Mouse (Mus musculus): ENCODE data around the gene Slc19a3. TPM values are rescaled to one million over a fixed set of nuclear protein-coding genes. Genes with fewer than 3 reads are reported as not detected.

Gene Slc19a3
- total and polyA plus RNA-seq, 3 experiments: not detected

DNA sequence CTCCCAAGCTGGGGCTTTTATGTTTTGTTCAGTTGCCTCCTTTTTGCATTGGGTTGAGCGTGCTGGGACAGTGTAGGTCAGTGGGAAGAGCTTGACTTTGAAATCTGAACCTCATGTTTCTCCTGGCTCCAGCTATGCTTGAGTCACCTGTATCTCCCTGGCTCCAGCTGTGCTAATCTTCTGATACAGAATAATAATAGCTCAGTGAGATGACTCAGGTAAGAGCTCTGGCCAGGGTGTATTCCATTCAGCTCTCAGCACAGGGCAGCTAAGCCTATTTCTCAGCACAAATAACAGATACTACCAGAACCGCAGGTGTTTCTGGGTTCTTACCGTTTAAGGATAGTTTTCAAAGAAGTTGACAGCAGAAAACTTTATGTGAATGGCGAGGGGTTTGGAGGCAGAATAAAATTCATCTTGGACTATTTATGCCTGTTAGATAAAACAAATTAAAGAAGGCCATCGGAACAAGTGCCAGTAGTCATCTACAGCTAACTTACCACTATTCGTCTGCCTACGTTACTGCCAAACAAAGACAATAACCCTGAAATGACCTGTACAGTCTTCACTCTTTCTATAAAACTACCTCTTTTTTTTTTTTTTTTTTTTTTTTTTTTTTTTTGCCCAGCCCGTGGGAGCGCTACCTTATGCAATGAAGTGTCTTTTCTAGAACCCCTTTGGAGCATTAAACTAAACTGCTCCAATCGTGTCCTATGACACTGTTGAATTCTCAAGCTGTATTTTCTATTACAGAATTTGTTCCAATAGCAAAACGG lies 1.2 kb downstream of the Slc19a3 start:
- Histone ChIP-seq H3K4me3 (ENCODE audit: control insufficient read depth in 1 of 2, insufficient read depth in 1 of 2, low read depth in 2 of 2, low read length in 2 of 2) (no peak overlapping the region), H3K79me2 (ENCODE audit: control insufficient read depth, insufficient read depth, low read length, poor library complexity) (no peaks in the 10 kb centered on the region), H3K36me3 (ENCODE audit: control insufficient read depth in 1 of 2, insufficient read depth in 2 of 2, low read length in 2 of 2) (no peaks in the 10 kb centered on the region), H3K4me1 (ENCODE audit: control insufficient read depth in 1 of 2, insufficient read depth in 2 of 2, low read length in 2 of 2) (no peaks in the 10 kb centered on the region), H3K9me3 (replicated peaks; ENCODE audit: insufficient read depth, low read length) (no peaks in the 10 kb centered on the region), H3K9ac (ENCODE audit: control insufficient read depth, low read depth, low read length, poor library complexity, severe bottlenecking) (no peak overlapping the region), H3K27me3 (ENCODE audit: control insufficient read depth in 1 of 2, insufficient read depth in 2 of 2, low read length in 2 of 2) (no peaks in the 10 kb centered on the region), H3K27ac (ENCODE audit: control insufficient read depth, low read depth, low read length) (no peak overlapping the region)
- no peak for TF ChIP-seq TCF12 (IDR thresholded peaks at IDR 0.05; ENCODE audit: low read depth, low read length)
- TF ChIP-seq ZNF384 (IDR thresholded peaks at IDR 0.05; ENCODE audit: low read depth, low read length): no peak
- TF ChIP-seq RAD21 (IDR thresholded peaks at IDR 0.05; ENCODE audit: low read depth, low read length): no peak
- no peak for TF ChIP-seq RCOR1 (IDR thresholded peaks at IDR 0.05; ENCODE audit: low read depth, low read length)
- no peak for TF ChIP-seq E2F4 (IDR thresholded peaks at IDR 0.05; ENCODE audit: borderline replicate concordance, low read depth, low read length)
- TF ChIP-seq UBTF (IDR thresholded peaks at IDR 0.05; ENCODE audit: borderline replicate concordance, insufficient read depth, low read depth, low read length): no peak
- DNase-seq (ENCODE audit: low read depth, low spot score): no peak

GRCm38 (mm10) chr1:83034509-83034908 lies 3.7 kb downstream of the Slc19a3 start:
- Histone ChIP-seq H3K9me3 (replicated peaks; ENCODE audit: insufficient read depth, low read length) (no peaks in the 10 kb centered on the region), H3K9ac (ENCODE audit: control insufficient read depth, low read depth, low read length, poor library complexity, severe bottlenecking) (no peak overlapping the region), H3K4me3 (ENCODE audit: control insufficient read depth in 1 of 2, insufficient read depth in 1 of 2, low read depth in 2 of 2, low read length in 2 of 2) (no peak overlapping the region), H3K27ac (ENCODE audit: control insufficient read depth, low read depth, low read length) (no peak overlapping the region), H3K4me1 (ENCODE audit: control insufficient read depth in 1 of 2, insufficient read depth in 2 of 2, low read length in 2 of 2) (no peaks in the 10 kb centered on the region), H3K79me2 (ENCODE audit: control insufficient read depth, insufficient read depth, low read length, poor library complexity) (no peaks in the 10 kb centered on the region), H3K36me3 (ENCODE audit: control insufficient read depth in 1 of 2, insufficient read depth in 2 of 2, low read length in 2 of 2) (no peaks in the 10 kb centered on the region), H3K27me3 (ENCODE audit: control insufficient read depth in 1 of 2, insufficient read depth in 2 of 2, low read length in 2 of 2) (no peaks in the 10 kb centered on the region)
- no peak for DNase-seq (ENCODE audit: low read depth, low spot score)
- TF ChIP-seq CHD1 (IDR thresholded peaks at IDR 0.05; ENCODE audit: low read depth, low read length) (no peak), UBTF (IDR thresholded peaks at IDR 0.05; ENCODE audit: borderline replicate concordance, insufficient read depth, low read depth, low read length) (no peak), POLR2AphosphoS5 (IDR thresholded peaks at IDR 0.05; ENCODE audit: borderline replicate concordance, low read depth, low read length) (no peak), HCFC1 (IDR thresholded peaks at IDR 0.05; ENCODE audit: low read depth, low read length) (no peak), CTCF (IDR thresholded peaks at IDR 0.05 in 2 of 3, conservative IDR thresholded peaks at IDR 0.05 in 1 of 3; ENCODE audit: control insufficient read depth in 1 of 3, insufficient read depth in 1 of 3, low read depth in 2 of 3, low read length in 3 of 3, poor library complexity in 1 of 3, severe bottlenecking in 1 of 3) (no peak), NELFE (IDR thresholded peaks at IDR 0.05; ENCODE audit: low read depth, low read length) (no peak), ZC3H11A (IDR thresholded peaks at IDR 0.05; ENCODE audit: low read depth, low read length) (no peak), BHLHE40 (IDR thresholded peaks at IDR 0.05; ENCODE audit: borderline replicate concordance, low read depth, low read length) (no peak), TAL1 (IDR thresholded peaks at IDR 0.05; ENCODE audit: low read length) (no peak), MYC (IDR thresholded peaks at IDR 0.05; ENCODE audit: low read depth, low read length) (no peak), TBP (IDR thresholded peaks at IDR 0.05; ENCODE audit: low read depth, low read length) (no peak), POLR2A (IDR thresholded peaks at IDR 0.05; ENCODE audit: control insufficient read depth in 1 of 2, insufficient read depth in 1 of 2, low read depth in 1 of 2, low read length in 2 of 2, poor library complexity in 1 of 2) (no peak)

All from MEL (cell line).